Mouse (Mus musculus) gastrocnemius, adult 2 months (tissue): ENCODE results near the gene Lat. TPM values are rescaled to one million over a fixed set of nuclear protein-coding genes. Genes with fewer than 3 reads are reported as not detected.

Experiments used
- DNase-seq: peaks from one replicate; pipeline ENCODE4 v3.0.0; 2022
- H3K27ac ChIP-seq: fragments of 200-600 bp; 2 replicates; pipeline ENCODE4 v1.8.1; 2022; ENCODE audit warnings: mild to moderate bottlenecking
- H3K4me3 ChIP-seq: fragments of 200-600 bp; 2 replicates; pipeline ENCODE4 v1.8.1; 2022; ENCODE audit warnings: mild to moderate bottlenecking, moderate library complexity
- CTCF ChIP-seq: fragments of 200-600 bp; IDR thresholded peaks from 2 replicates; pipeline ENCODE4 v1.8.1; 2022; ENCODE audit warnings: antibody characterized with exemption, mild to moderate bottlenecking, moderate library complexity
- intact Hi-C: fragments of 180-260 bp; cut with DNase I; formaldehyde crosslinking; loops from one replicate; pipeline ENCODE4 v1.15.1; 2025
- total RNA-seq, 2 experiments: library from RNA; stranded (reverse); gene quantifications; 2 replicates each; pipeline ENCODE4 v1.2.3; 2021

Gene Lat
- total RNA-seq, 2 experiments from 2014 or later: not detected

GRCm38 (mm10) chr7:126388185-126388584 lies 18.8 kb upstream of the Lat start:
- intact Hi-C loops: no loop called here
- H3K27ac ChIP-seq: no peak overlapping the region
- H3K4me3 ChIP-seq: no peak overlapping the region
- no peak for TF ChIP-seq CTCF
- no peak for DNase-seq

- intact Hi-C loops: no loop called here
- TF ChIP-seq CTCF: no peak
- no peak for DNase-seq
- no peak overlapping the region for H3K4me3 ChIP-seq
- no peak overlapping the region for H3K27ac ChIP-seq
Observed at GRCm38 (mm10) chr7:126383565-126383964, 14.2 kb upstream of the Lat start.

DNA sequence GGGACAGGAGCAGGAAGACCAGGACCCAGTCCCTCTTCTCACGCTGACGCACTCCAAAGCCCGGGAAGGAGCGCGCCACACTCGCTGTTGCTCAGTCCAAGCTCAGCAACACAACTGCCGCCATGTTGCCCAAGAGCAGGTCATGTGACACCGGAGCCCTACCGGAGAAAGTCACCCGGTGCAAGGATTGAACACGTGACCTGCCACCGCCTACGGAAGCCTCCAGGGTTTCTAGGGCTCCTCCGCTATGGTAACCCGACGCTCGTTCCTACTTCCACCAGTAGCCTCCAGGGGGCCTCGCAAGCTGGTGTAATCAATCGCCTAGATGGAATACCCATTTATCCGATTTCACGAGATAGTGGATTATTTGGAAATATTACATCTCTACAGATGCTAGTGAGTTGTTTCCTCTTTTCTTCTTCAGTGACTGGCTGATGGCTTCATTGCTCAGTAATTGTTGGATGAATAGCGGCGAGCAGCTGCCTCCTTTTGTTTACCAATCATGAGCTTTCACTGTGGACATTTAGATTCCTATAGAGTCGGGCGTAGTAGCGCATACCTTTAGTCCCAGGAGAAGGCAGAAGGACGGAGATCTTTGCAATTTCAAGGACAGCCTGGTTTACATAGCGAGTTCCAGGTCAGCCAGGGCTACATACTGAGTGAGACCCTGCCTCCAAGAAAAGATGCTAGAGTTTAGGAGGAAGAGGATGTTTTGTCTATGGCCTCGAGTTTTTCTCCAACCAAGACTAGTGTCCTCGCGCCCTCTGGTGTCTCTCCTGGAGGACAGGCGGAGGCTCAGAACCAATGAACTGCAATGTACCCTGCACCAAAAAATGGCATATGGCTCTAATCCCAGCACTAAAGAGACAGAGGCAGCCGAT lies 8.1 kb upstream of the Lat start, which contains the start of gene Spns1:
TSS of gene Spns1 (minus strand) at position 173 of the 881 bp plus-strand sequence.
- TF ChIP-seq CTCF: peak; percentile 88
- intact Hi-C loops: loop anchor here (1.0 kb wide), 2 partner anchors 54 to 105 kb away; partner anchors contain the start of gene Sbk1

DNA sequence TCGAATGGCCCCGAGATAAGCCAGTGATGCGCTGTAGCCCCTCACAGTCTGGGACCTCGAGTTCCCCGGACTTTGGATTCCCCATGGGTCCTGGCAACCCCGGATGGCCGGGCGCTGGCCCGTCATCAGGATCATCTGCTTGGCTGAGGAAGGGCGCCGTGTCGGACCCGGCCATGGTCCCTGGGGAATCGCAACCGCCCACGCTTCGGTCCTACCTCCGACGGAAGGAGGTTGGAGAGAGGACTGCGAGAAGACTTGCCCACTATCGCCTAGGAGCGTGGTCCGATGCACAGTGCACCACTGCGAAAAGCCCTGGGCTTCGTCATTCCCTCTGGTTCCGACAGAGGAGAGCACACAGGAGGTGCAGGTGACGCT lies 7.5 kb upstream of the Lat start:
- Histone ChIP-seq H3K4me3 (peak overlapping the region; percentile 100), H3K27ac (peak overlapping the region; percentile 88)
- intact Hi-C loops: loop anchor here (1.0 kb wide), 2 partner anchors 54 to 105 kb away; partner anchors contain the start of gene Sbk1
- no peak for TF ChIP-seq CTCF
- DNase-seq: peak; percentile 41

More for the DNA sequence above, 8.1 kb upstream of the Lat start, which contains the start of gene Spns1:
- Histone ChIP-seq H3K27ac (peak within 1 kb of the TSS; percentile 88), H3K4me3 (peak within 1 kb of the TSS; percentile 100)
- peak; percentile 96 for DNase-seq

DNA sequence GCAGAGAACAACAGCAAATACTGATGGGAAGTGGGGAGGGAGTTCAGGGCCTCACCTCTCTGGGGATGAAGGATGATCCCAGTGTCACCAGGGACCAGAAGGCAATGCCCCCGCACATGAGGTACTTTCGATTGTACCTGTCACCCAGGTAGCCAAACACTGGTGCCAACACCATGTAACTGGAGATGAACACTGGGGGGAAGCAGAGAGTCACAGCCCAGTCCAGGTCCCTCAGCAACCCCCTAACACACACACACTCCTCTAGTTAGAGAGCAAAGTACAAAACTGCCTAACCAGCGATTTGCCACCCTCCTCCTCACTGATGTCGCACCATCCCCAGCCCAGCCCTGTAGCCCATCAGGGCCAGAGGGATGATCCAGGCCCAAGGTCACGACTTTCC lies 5.6 kb upstream of the Lat start:
- no peak for DNase-seq
- intact Hi-C loops: no loop called here
- Histone ChIP-seq H3K4me3 (no peak overlapping the region), H3K27ac (no peak overlapping the region)
- no peak for TF ChIP-seq CTCF

GRCm38 (mm10) chr7:126374526-126374925 lies 5.2 kb upstream of the Lat start:
- DNase-seq: no peak
- Histone ChIP-seq H3K4me3 (no peak overlapping the region), H3K27ac (no peak overlapping the region)
- intact Hi-C loops: no loop called here
- no peak for TF ChIP-seq CTCF

DNA sequence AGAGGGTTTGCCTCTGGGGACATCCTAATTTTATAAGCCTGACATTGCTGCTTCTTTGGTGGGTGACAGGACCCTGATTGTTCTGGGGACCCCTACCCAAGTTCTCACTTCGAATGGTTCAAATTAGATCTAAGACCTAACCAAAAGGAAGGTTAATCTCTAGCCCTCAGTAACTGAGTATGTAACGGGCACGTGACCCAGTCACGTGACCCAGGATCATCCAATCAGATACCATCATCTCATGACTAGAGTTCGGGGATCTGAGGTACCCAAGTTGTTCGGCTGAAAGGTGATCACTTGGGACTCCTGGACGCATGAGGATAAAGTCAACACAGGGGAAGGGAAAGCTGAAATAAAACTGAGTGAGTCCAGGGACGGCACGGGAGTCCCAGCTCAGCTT lies 3.6 kb upstream of the Lat start:
- no peak for TF ChIP-seq CTCF
- intact Hi-C loops: no loop called here
- no peak for DNase-seq
- Histone ChIP-seq H3K27ac (no peak overlapping the region), H3K4me3 (no peak overlapping the region)

- no peak for DNase-seq
- Histone ChIP-seq H3K27ac (no peak overlapping the region), H3K4me3 (no peak overlapping the region)
- TF ChIP-seq CTCF: no peak
- intact Hi-C loops: no loop called here
Observed at GRCm38 (mm10) chr7:126368367-126368766, 1.0 kb downstream of the Lat start.

- Histone ChIP-seq H3K4me3 (no peak overlapping the region), H3K27ac (no peak overlapping the region)
- no peak for TF ChIP-seq CTCF
- DNase-seq: no peak
- intact Hi-C loops: no loop called here
Observed at GRCm38 (mm10) chr7:126367636-126368035, 1.7 kb downstream of the Lat start.

DNA sequence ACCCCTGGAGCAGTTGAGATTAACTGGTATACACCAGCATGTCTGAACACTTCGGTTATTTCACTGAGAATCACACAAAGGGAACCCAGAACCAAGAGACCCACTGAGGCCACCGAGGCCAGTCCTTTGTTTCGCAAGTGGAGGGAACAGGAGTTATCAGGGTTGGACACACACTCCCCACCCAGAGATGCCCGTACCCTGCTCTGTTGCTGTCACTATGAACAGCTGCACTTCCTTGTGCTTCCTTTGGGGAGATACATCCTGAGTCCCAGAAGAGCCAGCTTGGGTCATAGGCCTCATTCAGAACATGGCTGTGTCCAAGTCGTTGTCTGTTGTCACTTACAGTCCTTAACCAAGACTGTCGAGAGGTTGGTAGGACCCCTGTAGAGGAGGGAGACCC lies 6.3 kb downstream of the Lat start:
- intact Hi-C loops: no loop called here

GRCm38 (mm10) chr7:126359049-126359448 lies 10.3 kb downstream of the Lat start:
- Histone ChIP-seq H3K27ac (no peak overlapping the region), H3K4me3 (peak overlapping the region; percentile 23; the same call in 1 of the 2 replicates)
- intact Hi-C loops: no loop called here
- TF ChIP-seq CTCF: no peak
- no peak for DNase-seq

More for the DNA sequence above, 6.3 kb downstream of the Lat start:
- no peak for DNase-seq
- Histone ChIP-seq H3K27ac (no peak overlapping the region), H3K4me3 (no peak overlapping the region)
- no peak for TF ChIP-seq CTCF

- no peak for DNase-seq
- H3K4me3 ChIP-seq: no peak overlapping the region
- no peak overlapping the region for H3K27ac ChIP-seq
- TF ChIP-seq CTCF: no peak
- intact Hi-C loops: no loop called here
Observed at GRCm38 (mm10) chr7:126358413-126358812, 11.0 kb downstream of the Lat start.

DNA sequence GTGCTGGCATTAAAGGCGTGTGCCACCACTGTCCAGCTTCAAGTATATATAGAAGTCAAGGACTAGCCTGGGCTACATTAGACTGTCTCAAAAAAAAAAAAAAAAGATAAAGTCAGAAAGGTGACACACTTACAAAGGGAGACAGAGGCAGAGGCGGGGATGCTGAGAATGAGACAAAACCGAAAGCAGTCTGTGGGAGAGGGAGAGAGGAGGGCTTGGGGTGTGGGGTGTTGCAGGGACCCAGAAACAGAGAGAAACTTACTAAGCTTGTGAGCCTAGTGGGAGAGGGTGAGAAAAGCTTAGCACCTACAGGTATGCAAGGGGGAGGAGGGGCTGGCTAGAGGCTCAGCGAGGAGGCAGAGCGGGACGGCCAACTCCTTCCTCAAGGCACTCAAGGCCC lies 11.5 kb downstream of the Lat start:
- Histone ChIP-seq H3K27ac (no peak overlapping the region), H3K4me3 (no peak overlapping the region)
- no peak for TF ChIP-seq CTCF
- DNase-seq: no peak
- intact Hi-C loops: no loop called here
